Mouse (Mus musculus) right cerebral cortex, postnatal 14 days (tissue): ENCODE measurements around the gene Tmem82.

Experiments
- DNase-seq: peaks from one replicate; pipeline ENCODE4 v3.0.0; 2022

Tmem82 gene

GRCm38 (mm10) chr4:141618565-141619243 is at the start of gene Tmem82:
Gene Tmem82, minus strand, starts transcription at chr4:141618633.
- no peak for DNase-seq

- no peak for DNase-seq
Measured at GRCm38 (mm10) chr4:141664799-141665198, 46.4 kb upstream of the Tmem82 start, which contains the start of gene Plekhm2. Gene Plekhm2, minus strand, starts transcription at chr4:141664899.

- DNase-seq, result peak; percentile 72
Measured at GRCm38 (mm10) chr4:141664011-141664745, 45.7 kb upstream of the Tmem82 start.

DNA sequence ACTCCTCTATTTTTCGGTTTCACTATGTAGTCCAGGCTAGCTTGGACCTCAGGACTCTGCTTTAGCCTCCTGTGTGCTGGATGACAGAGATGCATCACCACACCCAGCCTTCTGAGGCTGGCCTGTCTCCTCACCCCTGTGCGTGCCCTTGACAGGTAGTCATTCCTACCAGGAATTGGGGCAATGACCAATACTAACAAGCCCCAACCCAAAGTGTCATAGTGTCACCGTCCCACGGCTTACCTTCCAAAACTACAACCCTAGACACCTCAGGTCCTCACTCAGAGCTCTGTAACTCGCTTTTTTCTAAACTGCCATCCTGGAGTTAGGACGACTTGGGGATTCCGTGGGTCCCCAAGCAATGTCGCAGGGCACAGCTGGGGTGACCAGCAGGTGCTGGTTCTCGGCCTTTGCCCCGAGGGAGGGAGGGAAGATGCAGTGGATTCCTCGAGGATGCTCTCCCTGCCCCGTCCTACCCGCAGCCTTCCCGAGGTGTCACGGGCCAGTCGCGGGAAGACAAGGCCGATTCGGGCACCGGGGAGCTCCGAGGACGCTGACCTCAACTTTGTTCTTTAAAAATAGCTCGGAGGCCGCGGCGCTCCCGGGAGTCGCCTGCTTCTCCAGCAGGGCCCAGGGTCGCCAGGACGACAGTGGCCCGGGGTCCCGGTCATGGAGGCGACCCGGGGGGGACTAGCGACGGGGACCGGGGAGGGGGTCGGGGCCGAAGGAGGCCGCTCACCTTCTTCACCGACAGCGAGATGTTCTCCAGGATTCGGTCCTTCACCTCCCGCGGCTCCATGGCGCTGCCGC is 44.9 kb upstream of the Tmem82 start:
- DNase-seq, result no peak

GRCm38 (mm10) chr4:141660884-141661283 is 42.5 kb upstream of the Tmem82 start:
- no peak for DNase-seq

GRCm38 (mm10) chr4:141659739-141660138 is 41.3 kb upstream of the Tmem82 start:
- DNase-seq, result no peak

DNA sequence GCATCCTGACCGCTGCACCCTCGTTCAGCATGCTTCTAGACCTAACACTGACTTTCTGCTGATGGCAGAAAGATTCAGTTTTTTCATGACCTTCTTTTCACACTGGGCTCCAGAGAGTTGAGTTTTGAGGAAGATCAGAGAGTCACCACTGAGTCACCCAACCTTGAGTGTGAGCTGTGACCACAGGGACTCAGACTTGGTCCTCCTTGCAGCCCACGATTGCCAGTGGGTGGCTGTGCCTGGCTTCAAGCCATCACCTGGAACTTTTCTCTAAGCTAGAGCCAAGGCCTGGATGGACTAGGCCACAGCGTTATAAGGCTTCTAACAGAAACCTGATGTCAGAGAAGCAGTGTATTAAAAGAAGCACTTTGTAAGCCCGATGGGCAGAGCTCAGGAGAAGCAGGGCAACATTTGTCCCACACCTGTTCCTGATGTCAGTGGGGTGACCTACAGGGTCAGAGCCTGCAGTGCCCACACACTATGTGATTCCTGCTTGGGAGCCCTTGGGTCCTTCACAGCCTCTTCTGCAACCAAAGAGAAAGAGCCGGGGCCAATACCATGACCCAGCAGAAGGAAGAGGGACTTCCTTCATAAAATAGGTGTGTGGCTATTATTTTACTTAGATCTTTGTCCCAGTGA is 40.5 kb upstream of the Tmem82 start:
- DNase-seq, result no peak

DNA sequence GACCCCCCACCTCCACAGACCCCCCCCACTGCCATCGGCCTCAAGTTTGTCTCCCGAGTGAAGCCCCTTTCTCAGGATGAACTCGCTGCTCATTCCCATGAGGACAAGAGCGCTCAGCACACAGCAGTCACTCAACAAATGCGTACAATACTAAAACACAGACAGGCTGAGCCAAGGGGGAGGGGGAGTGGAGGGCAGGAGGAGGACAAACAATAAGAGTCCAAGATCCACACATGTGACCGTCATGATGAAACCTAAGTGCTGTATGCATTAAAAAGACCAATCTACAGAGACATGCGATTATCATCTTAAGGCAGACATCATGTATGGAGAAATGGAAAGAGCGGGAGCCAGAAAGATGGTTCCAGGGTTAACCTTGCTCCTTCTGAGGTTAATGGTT is 38.5 kb upstream of the Tmem82 start:
- no peak for DNase-seq

- DNase-seq, result no peak
Measured at GRCm38 (mm10) chr4:141655908-141656608, 37.6 kb upstream of the Tmem82 start.

- DNase-seq, result no peak
Measured at GRCm38 (mm10) chr4:141654509-141654908, 36.1 kb upstream of the Tmem82 start.

GRCm38 (mm10) chr4:141653813-141654212 is 35.4 kb upstream of the Tmem82 start:
- no peak for DNase-seq

DNA sequence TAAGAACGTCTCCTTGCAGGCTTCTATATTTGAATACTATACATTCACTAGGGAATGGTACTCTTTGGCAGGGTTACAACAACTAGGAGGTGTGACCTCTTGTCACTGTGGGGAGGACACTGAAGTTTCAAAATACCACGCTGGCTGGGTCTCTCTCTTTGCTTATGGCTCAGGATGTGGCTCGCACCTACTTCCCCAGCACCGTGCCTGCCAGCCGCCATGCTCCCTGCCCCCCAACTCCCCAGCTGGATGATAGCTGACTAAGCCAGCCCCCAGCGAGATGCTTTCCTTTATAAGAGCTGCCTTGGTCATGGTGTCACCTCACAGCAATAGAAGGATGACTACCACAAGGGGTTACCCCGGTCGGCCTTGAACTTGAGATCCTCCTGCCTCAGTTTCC is 34.6 kb upstream of the Tmem82 start:
- no peak for DNase-seq

DNA sequence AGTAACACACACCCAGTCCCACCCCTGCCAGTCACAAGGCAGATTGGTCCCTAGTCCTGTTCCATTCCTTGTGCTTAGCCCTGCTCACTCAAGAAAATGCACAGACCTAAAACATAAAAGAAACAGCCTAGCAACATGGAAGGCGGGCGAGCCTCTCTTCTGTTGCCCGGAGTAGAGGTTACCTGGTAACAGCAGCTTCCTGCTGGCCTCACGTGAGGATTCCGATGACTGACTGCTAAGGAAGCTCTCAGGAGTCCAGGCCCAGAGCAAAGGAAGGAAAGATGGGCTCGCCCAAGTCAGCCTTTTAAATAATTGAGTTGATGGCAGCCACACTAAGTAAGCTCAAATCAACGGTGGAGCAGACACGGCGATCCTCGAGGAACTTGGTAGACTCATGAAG is 33.5 kb upstream of the Tmem82 start:
- DNase-seq, result no peak

GRCm38 (mm10) chr4:141651286-141651685 is 32.9 kb upstream of the Tmem82 start:
- DNase-seq, result no peak

GRCm38 (mm10) chr4:141649244-141649643 is 30.8 kb upstream of the Tmem82 start:
- no peak for DNase-seq

GRCm38 (mm10) chr4:141648262-141648661 is 29.8 kb upstream of the Tmem82 start:
- no peak for DNase-seq

- no peak for DNase-seq
Measured at GRCm38 (mm10) chr4:141647187-141647586, 28.8 kb upstream of the Tmem82 start.

DNA sequence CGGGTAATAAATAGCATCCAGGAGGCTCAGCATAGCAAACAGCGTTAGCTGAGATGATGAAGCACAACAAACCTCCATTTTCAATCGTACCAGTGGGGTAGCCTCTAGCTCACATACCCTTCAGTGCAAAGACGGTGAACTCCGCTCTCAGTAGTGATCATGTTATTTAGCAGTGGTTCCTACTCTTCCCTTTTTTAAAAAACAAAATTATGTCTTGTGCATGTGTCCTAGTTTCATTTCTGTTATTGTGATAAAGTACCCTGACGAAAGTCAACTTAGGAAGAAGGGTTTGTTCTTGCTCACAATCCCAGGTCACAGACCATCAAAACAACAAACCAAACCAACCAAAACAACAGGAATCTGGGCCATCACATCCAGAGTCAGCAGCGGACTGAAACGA is 27.6 kb upstream of the Tmem82 start:
- DNase-seq, result no peak

- no peak for DNase-seq
Measured at GRCm38 (mm10) chr4:141643118-141643855, 24.9 kb upstream of the Tmem82 start.

DNA sequence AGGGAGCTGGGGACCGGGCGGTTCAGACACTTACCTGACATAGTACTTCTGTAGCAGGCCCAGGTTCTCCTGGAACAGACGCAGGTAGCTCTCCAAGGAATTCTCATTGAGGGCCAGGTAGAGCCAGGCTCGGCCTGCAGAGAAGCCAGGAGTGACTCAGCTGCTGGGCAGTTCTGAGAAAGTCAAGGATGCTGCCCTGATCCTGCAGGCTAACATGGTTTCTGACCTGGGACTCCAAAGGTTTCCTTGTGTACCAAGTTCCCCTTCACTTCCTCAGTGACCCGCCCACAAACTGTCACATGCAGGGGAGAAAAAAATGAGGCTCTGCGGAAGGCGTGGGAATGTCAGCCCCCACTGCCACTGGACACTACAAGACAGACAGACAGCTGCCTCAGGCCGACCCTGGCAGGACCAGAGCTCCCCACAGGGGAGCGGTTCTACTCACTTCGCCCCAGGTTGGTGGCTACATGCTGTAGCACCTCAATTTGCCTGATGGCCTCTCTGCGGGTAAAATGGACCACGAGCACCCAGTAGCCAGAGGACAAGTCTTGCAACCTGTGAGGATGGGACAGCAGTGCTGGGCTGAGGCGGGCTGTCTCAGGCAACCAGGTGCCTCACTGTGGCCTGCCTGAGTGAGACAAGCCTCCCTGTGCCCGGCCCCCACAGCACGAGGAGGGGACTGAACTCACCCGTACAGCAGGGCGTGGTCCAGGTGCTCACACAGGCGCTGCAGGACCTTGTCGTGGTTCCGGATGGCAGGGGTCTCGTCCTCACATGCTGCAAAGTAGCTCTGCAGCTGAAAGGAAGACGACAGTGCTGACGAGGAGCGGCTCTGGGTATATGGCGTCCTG is 23.8 kb upstream of the Tmem82 start:
- DNase-seq, result no peak

GRCm38 (mm10) chr4:141641353-141641771 is 22.9 kb upstream of the Tmem82 start:
- no peak for DNase-seq
